Mouse (Mus musculus): ENCODE data around the gene Ntf5.

Gene Ntf5

GRCm38 (mm10) chr7:45413113-45413863 lies at the start of gene Ntf5:
Gene Ntf5 (plus strand): TSS chr7:45413695.
- DNase-seq (ENCODE audit: low read depth, low spot score): peak; percentile 63

- DNase-seq (ENCODE audit: low read depth, low spot score): no peak
Measured at GRCm38 (mm10) chr7:45363983-45364382, 49.5 kb upstream of the Ntf5 start.

- no peak for DNase-seq (ENCODE audit: low read depth, low spot score)
Measured at GRCm38 (mm10) chr7:45365742-45366651, 47.5 kb upstream of the Ntf5 start.

- DNase-seq (ENCODE audit: low read depth, low spot score): no peak
Measured at GRCm38 (mm10) chr7:45366652-45367019, 46.9 kb upstream of the Ntf5 start, which contains the start of gene Ppfia3. Gene Ppfia3 (minus strand): TSS chr7:45367019.

GRCm38 (mm10) chr7:45367020-45367880 lies 46.2 kb upstream of the Ntf5 start:
- DNase-seq (ENCODE audit: low read depth, low spot score): peak; percentile 99

- DNase-seq (ENCODE audit: low read depth, low spot score): no peak
Measured at GRCm38 (mm10) chr7:45368178-45368577, 45.3 kb upstream of the Ntf5 start.

- no peak for DNase-seq (ENCODE audit: low read depth, low spot score)
Measured at GRCm38 (mm10) chr7:45369022-45369745, 44.3 kb upstream of the Ntf5 start.

GRCm38 (mm10) chr7:45369836-45370474 lies 43.5 kb upstream of the Ntf5 start:
- no peak for DNase-seq (ENCODE audit: low read depth, low spot score)

GRCm38 (mm10) chr7:45370475-45371311 lies 42.8 kb upstream of the Ntf5 start, which contains the start of gene Lin7b:
Gene Lin7b (minus strand): TSS chr7:45370583.
- DNase-seq (ENCODE audit: low read depth, low spot score): peak; percentile 90

GRCm38 (mm10) chr7:45372371-45372770 lies 41.1 kb upstream of the Ntf5 start:
- no peak for DNase-seq (ENCODE audit: low read depth, low spot score)

- no peak for DNase-seq (ENCODE audit: low read depth, low spot score)
Measured at GRCm38 (mm10) chr7:45374620-45375019, 38.9 kb upstream of the Ntf5 start.

GRCm38 (mm10) chr7:45376057-45376456 lies 37.4 kb upstream of the Ntf5 start:
- no peak for DNase-seq (ENCODE audit: low read depth, low spot score)

- no peak for DNase-seq (ENCODE audit: low read depth, low spot score)
Measured at GRCm38 (mm10) chr7:45386077-45386476, 27.4 kb upstream of the Ntf5 start.

GRCm38 (mm10) chr7:45395129-45395541 lies 18.4 kb upstream of the Ntf5 start:
- no peak for DNase-seq (ENCODE audit: low read depth, low spot score)

- DNase-seq (ENCODE audit: low read depth, low spot score): peak; percentile 100
Measured at GRCm38 (mm10) chr7:45395578-45396336, 17.7 kb upstream of the Ntf5 start, which contains the start of gene Snrnp70. Gene Snrnp70 (minus strand): TSS chr7:45395742.

GRCm38 (mm10) chr7:45396337-45396775 lies 17.1 kb upstream of the Ntf5 start:
- peak; percentile 56 for DNase-seq (ENCODE audit: low read depth, low spot score)

GRCm38 (mm10) chr7:45396787-45397186 lies 16.7 kb upstream of the Ntf5 start:
- DNase-seq (ENCODE audit: low read depth, low spot score): no peak

- no peak for DNase-seq (ENCODE audit: low read depth, low spot score)
Measured at GRCm38 (mm10) chr7:45401521-45402085, 11.9 kb upstream of the Ntf5 start.
